Mouse (Mus musculus): Measurements from ENCODE around the gene Bcat1.
"Not testable (repeated sequence)": the region's sequence is repeated elsewhere in the genome, so short reads cannot be mapped to it uniquely, and the experiment has no call there.

Gene Bcat1

DNA sequence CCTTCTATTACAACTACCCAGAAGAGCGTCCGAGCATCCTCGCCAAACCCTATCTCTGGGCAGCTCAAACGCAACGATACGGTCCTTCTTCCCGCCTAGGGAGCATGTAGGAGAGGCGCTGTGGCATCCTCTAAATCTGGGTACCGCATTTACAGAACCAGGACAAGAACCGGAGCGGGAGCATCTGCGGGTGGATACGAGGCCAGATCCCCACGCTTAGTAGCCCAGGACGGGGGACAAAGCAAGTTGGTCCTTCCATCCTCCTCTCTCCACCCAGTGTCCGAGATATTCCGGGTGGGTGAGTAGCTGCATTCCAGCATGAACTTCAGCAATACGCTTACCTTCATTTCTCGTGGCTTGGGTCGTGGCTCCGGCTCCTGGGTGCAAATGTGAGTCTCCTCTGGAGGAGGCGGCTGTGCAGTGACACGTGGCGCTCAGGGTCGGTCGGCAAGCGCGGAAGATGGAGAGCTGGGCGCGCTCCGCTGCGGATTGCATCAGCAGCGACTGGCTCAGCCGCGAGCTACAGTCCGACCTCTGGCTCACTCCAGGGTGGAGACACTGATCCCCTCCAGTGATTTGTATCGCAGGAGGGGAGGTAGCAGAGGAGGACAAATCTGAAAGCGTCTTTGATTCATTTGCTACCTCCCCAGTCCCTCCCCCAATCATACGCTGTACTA is at the start of gene Bcat1:
Gene Bcat1, minus strand, starts transcription at position 637 of the 677 bp plus-strand sequence.
- peak; percentile 10 to 28 for DNase-seq

DNA sequence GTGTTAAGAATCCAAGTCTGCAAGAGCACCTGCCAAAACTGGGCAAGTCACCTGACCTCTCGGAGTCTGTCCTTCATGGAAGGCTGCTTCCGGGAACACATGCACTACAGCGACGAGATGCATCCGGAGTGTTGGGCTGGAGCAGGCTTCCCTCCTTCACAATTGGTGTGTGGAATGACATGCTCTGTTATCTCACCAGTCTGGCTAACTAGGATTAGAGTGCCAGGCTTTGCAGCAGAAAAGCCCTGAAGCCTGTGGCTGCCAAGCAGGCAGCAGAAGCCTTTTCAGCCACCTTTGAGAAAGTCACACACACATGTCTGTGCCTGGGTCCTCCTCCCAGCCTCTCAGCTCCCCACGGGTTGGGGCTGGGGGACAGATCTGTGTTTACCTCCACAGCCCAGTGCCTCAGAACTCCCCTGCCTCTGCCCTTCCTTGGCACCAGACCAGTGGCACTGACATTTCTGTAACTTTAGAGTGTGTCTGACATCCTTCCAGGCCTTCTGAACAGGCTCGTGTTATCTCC is 49.7 kb upstream of the Bcat1 start:
- peak in 1 of 2 experiments; percentile 3 for DNase-seq

DNA sequence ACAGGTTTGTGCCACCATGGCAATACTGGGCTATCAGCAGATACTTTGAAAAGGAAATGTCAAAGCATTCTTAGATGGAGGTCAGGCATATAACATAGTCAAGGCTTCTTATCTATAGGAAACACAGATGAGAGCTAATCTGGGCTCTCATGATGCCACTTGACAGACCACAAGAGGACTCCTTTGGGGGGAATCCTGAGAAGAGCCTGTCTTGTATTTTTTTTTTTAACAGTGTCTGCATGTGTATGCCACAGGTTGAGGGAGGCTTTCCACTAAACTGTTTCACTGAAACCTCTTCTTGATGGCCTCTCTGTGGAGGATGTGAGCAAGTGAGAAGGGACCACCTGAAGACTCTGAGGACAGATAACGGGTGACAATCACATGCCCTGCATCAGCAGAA is 48.6 kb upstream of the Bcat1 start:
- no peak for DNase-seq

- DNase-seq, result no peak
Measured at GRCm38 (mm10) chr6:145123136-145124060, 47.4 kb upstream of the Bcat1 start.

GRCm38 (mm10) chr6:145122423-145123059 is 46.6 kb upstream of the Bcat1 start:
- no peak for DNase-seq

GRCm38 (mm10) chr6:145121590-145122420 is 45.8 kb upstream of the Bcat1 start:
- DNase-seq, result no peak

DNA sequence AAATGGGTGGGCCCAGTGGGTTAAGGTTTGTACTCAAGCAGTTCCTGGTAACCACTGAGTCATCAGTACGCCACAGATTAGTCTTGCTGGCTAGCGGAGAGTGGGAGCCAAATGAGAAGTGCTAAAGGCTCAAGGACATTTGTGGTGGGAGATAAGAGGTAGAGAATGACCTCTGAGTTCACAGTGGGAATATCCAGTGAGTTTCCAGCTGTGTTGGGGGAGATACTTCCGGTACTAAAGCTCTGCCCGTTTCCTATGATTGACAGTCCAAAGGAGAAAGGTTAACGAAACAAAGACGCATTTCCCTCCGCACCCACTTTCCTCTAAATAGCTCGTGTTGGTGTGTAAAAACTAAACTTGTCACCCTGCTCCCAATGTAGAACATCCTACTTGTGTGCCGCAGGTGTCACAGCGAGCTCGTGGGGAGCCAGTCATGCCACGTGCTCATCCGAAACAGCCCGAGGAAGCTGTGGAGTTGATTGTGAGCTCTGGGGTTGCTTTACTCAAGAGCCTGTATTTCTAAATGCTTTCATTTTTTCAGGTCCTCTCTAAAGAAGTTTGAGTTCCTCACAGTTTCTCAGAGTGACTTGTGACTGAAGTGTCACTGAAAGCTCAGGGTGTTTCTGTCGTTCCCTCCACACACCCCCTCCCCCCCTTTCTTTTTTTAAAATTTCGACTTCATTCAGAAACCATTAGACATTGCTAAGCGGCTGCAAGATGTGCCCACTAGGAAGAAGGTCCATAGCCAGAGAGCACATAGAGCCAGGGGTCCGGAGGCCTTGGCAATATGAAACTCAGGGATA is 45.0 kb upstream of the Bcat1 start:
- DNase-seq, result no peak

GRCm38 (mm10) chr6:145120086-145120485 is 44.1 kb upstream of the Bcat1 start:
- DNase-seq, result no peak

DNA sequence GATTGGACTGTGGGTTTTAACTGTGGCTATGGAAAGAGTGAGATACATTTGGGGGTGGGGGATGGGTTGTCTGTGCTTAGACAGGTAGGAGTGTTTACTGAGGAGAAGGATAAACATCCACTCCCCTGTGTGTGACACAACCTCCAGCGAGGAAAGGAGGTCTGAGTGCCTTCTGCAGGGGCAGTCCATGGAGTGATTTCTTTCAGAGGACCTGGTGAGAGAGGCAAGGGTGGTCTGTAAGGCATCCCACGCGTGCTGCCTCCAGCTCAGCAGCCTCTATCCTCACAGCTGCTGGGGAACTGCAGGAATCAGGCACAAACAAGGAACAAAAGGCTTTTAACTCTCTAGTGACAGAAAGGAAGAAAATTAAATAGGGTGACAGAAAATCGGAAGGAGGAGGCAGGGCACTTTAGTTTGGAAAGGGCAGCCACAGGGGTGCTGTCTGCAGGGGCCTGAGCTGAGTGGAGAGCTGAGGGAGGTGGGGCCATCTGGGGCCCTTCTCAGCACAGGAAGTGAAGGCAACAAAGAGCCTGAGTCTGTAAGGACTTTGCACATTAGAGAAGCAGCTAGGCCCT is 40.2 kb upstream of the Bcat1 start:
- no peak for DNase-seq

DNA sequence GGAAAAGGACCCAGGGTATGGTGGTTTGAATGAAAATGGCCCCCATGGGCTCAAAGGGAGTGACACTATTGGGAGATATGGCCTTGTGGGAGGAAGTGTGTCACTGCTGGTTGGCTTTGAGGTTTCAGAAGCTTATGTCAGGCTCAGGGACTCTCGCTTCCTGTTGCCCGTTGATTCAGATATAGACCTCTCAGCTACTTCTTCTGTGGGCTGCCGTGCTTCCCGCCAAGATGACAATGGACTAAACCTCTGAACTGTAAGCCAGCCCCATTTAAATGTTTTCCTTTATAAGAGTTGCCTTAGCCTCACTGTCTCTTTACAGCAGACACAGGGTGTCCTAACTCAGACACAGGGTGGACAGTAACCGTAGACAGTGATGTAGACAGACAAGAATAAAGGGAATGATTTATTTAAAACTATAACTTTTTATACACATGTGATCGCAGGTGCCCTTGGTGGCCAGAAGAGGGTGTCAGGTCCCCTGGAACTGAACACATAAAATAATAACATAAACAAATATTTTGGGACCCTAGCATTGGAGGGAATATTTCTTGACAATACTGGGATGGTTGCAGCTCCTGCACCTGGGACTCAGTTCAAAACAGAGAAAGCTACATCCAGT is 39.6 kb upstream of the Bcat1 start, which contains the start of gene Lrmp:
Gene Lrmp, plus strand, starts transcription at position 178 of the 622 bp plus-strand sequence.
- no peak for DNase-seq

DNA sequence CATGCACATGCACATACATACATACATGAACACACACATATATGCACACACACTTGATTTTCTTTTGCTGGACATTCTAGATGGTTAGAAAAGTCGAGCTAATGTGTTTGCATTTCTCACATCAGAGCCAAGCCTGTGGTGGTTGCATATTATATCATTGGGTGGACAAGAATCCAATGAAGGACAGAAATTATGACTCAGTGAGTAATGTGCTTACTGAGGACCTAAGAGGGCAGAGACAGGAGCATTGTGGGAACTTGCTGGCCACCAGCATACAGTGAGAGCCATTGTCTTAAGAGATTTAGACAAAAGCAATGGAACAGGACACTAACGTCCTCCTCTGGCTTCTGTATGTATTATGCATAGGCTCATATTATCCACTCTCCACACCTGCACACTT is 38.6 kb upstream of the Bcat1 start:
- no peak for DNase-seq

- DNase-seq, result no peak
Measured at GRCm38 (mm10) chr6:145112865-145113264, 36.9 kb upstream of the Bcat1 start.

GRCm38 (mm10) chr6:145110786-145111185 is 34.8 kb upstream of the Bcat1 start:
- no peak for DNase-seq

GRCm38 (mm10) chr6:145106163-145106842 is 30.3 kb upstream of the Bcat1 start:
- no peak for DNase-seq

DNA sequence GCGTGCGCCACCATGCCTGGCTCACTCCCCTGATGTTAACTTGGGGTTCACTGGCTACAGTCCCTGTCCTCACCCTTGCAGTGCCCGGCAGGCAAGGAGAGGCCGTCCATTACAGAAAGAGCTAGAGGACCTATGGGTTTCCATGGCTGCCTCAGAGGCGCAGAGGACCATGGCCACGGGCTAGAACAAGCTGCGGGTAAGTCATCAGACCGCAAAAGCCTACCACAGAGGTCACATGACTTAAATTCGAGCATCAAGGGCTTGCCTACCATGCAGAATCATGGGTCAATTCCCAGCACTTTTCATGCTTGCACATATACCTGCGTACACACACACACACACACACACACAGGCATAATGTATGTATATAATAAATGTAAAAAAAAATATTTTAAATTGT is 29.5 kb upstream of the Bcat1 start:
- DNase-seq, result no peak

- no peak for DNase-seq
Measured at GRCm38 (mm10) chr6:145104241-145104939, 28.4 kb upstream of the Bcat1 start.

- DNase-seq, result no peak
Measured at GRCm38 (mm10) chr6:145100923-145101322, 24.9 kb upstream of the Bcat1 start.

DNA sequence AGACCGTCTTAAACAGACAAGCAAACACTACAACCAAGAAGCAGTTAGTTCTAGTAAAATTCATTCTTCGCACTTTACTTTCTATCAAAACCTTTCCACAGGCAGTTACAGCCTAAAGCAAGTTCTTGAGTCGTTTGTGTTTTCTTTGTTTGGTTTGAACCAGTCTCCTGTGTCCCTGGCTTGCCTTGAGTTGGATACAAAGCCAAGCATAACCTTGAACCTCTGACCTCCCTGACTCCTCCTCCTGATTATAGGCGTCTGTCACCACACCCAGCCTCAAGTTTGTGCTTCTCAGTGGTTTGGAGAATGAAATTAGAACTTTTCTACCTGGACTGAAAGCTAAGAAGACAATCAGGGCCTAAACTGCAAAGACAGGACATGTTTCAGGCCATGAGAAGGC is 18.4 kb upstream of the Bcat1 start:
- no peak for DNase-seq

GRCm38 (mm10) chr6:145093038-145093622 is 17.1 kb upstream of the Bcat1 start:
- DNase-seq, result not testable (repeated sequence)
